Mouse (Mus musculus) neural tube, embryonic 15.5 days (tissue): ENCODE data around the gene Hdhd3. TPM values are rescaled to one million over a fixed set of nuclear protein-coding genes. Genes with fewer than 3 reads are reported as not detected.
A peak's percentile ranks its signal among the peaks of the same experiment; 100 is the strongest.

Experiments used
- ATAC-seq: fragments of 200-750 bp; cut with Nextera tagmentation; 2 replicates; pipeline ENCODE4 v1.8.0; 2017; ENCODE audit warnings: mild to moderate bottlenecking, moderate TSS enrichment, moderate library complexity; ENCODE audit not compliant: low FRiP score
- H3K27ac ChIP-seq: fragments of 300-500 bp; sonication (generic); replicated peaks from 2 replicates; pipeline ENCODE4 v1.5.1; 2015; ENCODE audit warnings: mild to moderate bottlenecking, inconsistent platforms
- H3K27me3 ChIP-seq: fragments of 300-500 bp; sonication (generic); replicated peaks from 2 replicates; pipeline ENCODE4 v1.6.1; 2015; ENCODE audit warnings: inconsistent platforms
- H3K36me3 ChIP-seq: fragments of 300-500 bp; sonication (generic); 2 replicates; pipeline ENCODE4 v1.6.1; 2015; ENCODE audit warnings: inconsistent platforms
- H3K4me1 ChIP-seq: fragments of 300-500 bp; sonication (generic); 2 replicates; pipeline ENCODE4 v1.6.1; 2015; ENCODE audit warnings: inconsistent platforms
- H3K4me2 ChIP-seq: fragments of 300-500 bp; sonication (generic); 2 replicates; pipeline ENCODE4 v1.6.1; 2015; ENCODE audit warnings: inconsistent platforms, mild to moderate bottlenecking, moderate library complexity
- H3K4me3 ChIP-seq: fragments of 300-500 bp; sonication (generic); replicated peaks from 2 replicates; pipeline ENCODE4 v1.5.1; 2015; ENCODE audit warnings: mild to moderate bottlenecking, inconsistent platforms
- H3K9ac ChIP-seq: fragments of 300-500 bp; sonication (generic); replicated peaks from 2 replicates; pipeline ENCODE4 v1.6.1; 2015; ENCODE audit warnings: mild to moderate bottlenecking, inconsistent platforms
- H3K9me3 ChIP-seq: fragments of 300-500 bp; sonication (generic); replicated peaks from 2 replicates; pipeline ENCODE4 v1.6.1; 2016; ENCODE audit warnings: inconsistent platforms
- WGBS: fragments of 180-500 bp; shearing (Covaris S2); methylation state at CpG from one replicate; pipeline ENCODE4 v1.1.7; 2015; ENCODE audit warnings: mixed read lengths; 5-methylcytosine and 5-hydroxymethylcytosine counted together
- polyA plus RNA-seq: library from polyadenylated mRNA; unstranded; fragments of >200 nt; fragmentation: Nextera tagmentation; extraction: Ambion mirVana; gene quantifications from 2 replicates; pipeline ENCODE4 v1.2.1, GENCODE M21; 2015

Hdhd3 gene
- polyA plus RNA-seq: 12.6 and 13.4 TPM in 2 replicates

DNA sequence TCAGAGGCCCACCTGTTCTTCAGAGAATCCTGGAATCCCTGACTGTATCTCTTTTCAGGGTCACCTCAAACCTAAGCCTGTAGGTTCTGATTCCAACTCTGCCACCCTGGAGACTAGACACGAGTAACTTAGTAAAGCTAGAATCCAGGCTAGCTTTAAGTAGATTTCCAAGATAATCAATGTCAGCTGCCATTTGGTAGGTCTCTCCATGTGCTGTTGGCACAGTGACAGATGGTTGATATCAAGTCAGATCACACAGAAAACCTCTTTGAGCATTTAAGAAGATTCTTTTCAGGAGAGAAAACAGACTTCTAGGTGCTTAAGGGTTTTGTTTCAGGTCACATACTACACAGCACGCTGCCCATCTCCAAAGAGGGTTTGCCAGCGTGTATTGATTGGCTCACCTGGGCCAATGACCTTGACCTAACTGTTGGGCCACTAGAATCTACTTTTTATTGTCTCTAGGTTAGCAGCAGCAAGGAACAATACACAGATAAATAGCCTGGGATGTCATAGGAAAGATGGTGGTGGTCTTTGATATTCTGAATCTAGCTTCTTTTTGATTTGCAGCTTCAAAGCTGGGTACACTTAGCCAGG lies at the start of gene Hdhd3:
Hdhd3 (minus strand) TSS at position 94 of the 597 bp plus-strand sequence.
- no peak for ATAC-seq
- H3K27me3 ChIP-seq: no peaks in the 10 kb centered on the region
- H3K4me1 ChIP-seq: peaks cover 13% of the 10 kb centered on the region
- peak within 1 kb of the TSS; percentile 77 for H3K9ac ChIP-seq
- H3K27ac ChIP-seq: peak within 1 kb of the TSS; percentile 78
- whole genome bisulfite sequencing: 90% methylated on average over 3 of the region's 3 CpGs
- peak within 1 kb of the TSS; percentile 77 for H3K4me3 ChIP-seq
- no peaks in the 10 kb centered on the region for H3K9me3 ChIP-seq
- peak within 1 kb of the TSS; percentile 78 for H3K4me2 ChIP-seq
- H3K36me3 ChIP-seq: peaks cover 26% of the 10 kb centered on the region

DNA sequence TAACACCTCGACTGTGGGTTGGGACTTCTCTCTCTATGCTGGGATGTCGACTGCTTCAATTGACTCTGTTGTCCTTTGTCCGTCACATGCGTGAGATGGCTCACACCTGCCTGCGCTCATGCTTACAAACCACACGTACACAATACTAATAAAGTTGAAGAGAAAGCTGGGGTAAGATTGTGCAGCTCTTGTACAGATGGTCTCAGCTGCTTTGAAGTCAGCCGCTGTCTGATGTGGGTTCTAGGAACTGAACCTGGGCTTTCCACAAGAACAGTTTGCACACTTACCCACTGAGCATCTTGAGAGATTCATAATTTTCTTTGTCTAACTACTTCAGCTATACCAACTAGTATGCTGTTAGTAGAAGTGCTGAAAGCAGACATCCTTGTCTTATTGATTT lies 48.7 kb upstream of the Hdhd3 start:
- no peak for ATAC-seq
- H3K4me2 ChIP-seq: no peak overlapping the region
- no peaks in the 10 kb centered on the region for H3K27me3 ChIP-seq
- H3K9ac ChIP-seq: no peak overlapping the region
- WGBS: 89% methylated on average over 7 of the region's 7 CpGs
- no peak overlapping the region for H3K27ac ChIP-seq
- H3K4me1 ChIP-seq: no peaks in the 10 kb centered on the region
- no peaks in the 10 kb centered on the region for H3K36me3 ChIP-seq
- no peaks in the 10 kb centered on the region for H3K9me3 ChIP-seq
- H3K4me3 ChIP-seq: no peak overlapping the region

DNA sequence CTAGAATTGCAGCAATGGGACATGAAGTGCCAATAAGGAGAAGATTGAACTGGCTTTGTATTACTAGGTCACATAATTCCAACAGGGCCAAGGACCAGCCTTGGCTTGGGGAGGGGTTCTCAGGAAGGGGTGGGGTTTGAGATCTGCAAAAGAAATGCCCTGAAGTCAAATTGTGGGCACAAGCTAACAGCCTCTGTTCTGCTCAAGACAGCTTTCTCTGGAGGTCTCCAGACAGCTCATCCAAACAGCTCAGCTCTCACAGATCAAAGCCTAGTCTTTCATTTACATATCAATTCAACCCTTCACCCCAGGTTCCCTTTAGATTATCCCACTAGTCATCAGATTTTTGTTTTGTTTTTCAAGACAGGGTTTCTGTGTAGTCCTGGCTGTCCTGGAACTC lies 41.5 kb upstream of the Hdhd3 start:
- no peak for ATAC-seq
- Histone ChIP-seq H3K4me3 (no peak overlapping the region), H3K36me3 (no peaks in the 10 kb centered on the region), H3K4me2 (no peak overlapping the region), H3K4me1 (no peaks in the 10 kb centered on the region), H3K9me3 (no peaks in the 10 kb centered on the region; the same call in 1 of the 2 replicates), H3K27me3 (no peaks in the 10 kb centered on the region), H3K9ac (no peak overlapping the region), H3K27ac (no peak overlapping the region)

DNA sequence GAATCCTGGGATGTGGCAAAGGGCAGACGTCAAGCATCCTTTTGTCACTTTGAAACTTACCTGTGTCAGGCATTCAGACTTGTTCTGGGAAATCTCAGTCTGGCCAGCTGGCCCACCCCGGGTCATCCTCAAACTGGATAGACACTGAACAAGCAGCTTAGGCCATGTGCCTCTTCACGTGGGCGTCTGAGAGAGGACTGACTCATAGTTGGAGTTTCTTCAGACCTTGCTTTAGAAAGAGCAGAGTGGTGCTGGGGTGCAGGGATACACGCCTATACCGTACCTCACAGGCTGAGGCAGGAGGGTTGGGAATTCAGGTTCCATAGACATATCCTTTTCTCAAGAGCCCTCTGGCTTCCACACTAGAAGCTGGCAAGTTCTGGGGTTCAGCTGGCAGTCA lies 40.5 kb upstream of the Hdhd3 start:
- Histone ChIP-seq H3K4me2 (no peak overlapping the region), H3K27me3 (no peaks in the 10 kb centered on the region), H3K27ac (no peak overlapping the region), H3K4me1 (no peaks in the 10 kb centered on the region), H3K4me3 (no peak overlapping the region), H3K36me3 (no peaks in the 10 kb centered on the region), H3K9me3 (no peaks in the 10 kb centered on the region; the same call in 1 of the 2 replicates), H3K9ac (no peak overlapping the region)
- ATAC-seq: no peak
- WGBS: 88% methylated on average over 6 of the region's 6 CpGs

DNA sequence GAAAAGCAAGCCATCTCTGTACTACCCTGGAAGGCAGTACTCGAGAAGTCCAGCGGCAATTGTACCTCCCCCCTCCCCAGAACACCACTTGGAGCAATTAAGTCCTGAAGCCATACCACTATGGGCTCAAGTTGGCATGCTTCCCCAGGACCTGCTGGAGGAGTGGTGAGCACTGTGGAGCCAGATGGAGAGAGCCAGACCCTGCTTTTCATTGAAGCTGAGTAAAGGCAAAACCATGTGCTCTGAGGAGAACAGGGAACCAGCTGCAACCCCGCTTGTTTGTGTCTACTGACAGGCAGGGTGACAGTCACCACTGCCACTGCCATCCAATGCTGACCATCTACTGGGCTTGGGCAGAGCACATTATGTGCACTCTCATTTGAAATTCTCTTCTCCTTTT lies 38.5 kb upstream of the Hdhd3 start:
- Histone ChIP-seq H3K4me2 (no peak overlapping the region), H3K4me1 (no peaks in the 10 kb centered on the region), H3K27me3 (no peaks in the 10 kb centered on the region), H3K9me3 (no peaks in the 10 kb centered on the region; the same call in 1 of the 2 replicates), H3K9ac (no peak overlapping the region), H3K27ac (no peak overlapping the region), H3K36me3 (no peaks in the 10 kb centered on the region), H3K4me3 (no peak overlapping the region)
- ATAC-seq: no peak
- WGBS: 69% methylated on average over 3 of the region's 3 CpGs

DNA sequence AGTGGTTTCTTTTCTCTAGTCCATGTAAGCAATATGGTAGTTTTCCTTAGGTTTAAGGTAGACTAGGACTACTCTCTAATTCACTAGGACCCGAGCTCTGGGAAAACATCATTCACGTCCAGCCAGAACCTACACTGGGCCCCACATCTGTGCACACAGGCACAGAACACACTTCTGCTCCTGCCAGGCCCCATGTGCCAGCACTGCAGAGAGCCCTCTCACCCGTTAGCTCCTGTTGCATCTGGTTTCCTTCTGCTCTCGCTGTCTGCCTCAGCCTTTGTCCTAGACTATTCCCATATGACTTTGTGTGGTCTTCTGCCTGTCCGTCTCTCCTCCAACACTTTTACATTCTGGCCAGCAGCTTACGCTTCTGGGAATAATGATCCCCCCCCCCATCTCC lies 30.5 kb upstream of the Hdhd3 start:
- no peaks in the 10 kb centered on the region for H3K27me3 ChIP-seq
- H3K9me3 ChIP-seq: no peaks in the 10 kb centered on the region
- ATAC-seq: no peak
- H3K27ac ChIP-seq: no peak overlapping the region
- WGBS: 80% methylated on average over 6 of the region's 6 CpGs
- H3K4me1 ChIP-seq: no peaks in the 10 kb centered on the region
- H3K4me3 ChIP-seq: no peak overlapping the region
- H3K9ac ChIP-seq: no peak overlapping the region
- no peak overlapping the region for H3K4me2 ChIP-seq
- no peaks in the 10 kb centered on the region for H3K36me3 ChIP-seq

DNA sequence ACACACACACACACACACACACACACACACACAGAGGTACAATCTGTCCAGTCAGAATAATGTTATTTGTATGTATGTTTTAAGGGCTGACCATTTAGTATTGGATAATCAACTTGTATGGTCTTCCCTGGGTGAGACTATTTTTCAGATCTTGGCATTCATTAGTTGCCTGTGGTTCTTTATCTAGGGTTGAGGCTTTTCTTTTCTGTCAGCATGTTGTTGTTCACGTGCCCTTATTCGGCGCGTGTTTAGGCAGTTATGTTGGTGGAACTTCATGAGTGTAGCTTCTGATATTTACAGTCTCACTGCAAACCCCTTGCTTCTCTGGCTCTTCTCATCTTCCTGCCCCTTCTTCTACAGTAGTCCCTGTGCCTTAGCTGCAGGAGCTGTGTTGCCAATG lies 24.4 kb upstream of the Hdhd3 start:
- no peak overlapping the region for H3K9ac ChIP-seq
- H3K4me2 ChIP-seq: no peak overlapping the region
- no peaks in the 10 kb centered on the region for H3K36me3 ChIP-seq
- ATAC-seq: no peak
- 90% methylated on average over 4 of the region's 4 CpGs for WGBS
- H3K27me3 ChIP-seq: no peaks in the 10 kb centered on the region
- H3K9me3 ChIP-seq: no peaks in the 10 kb centered on the region
- peaks cover 11% of the 10 kb centered on the region for H3K4me1 ChIP-seq
- no peak overlapping the region for H3K27ac ChIP-seq
- H3K4me3 ChIP-seq: no peak overlapping the region

DNA sequence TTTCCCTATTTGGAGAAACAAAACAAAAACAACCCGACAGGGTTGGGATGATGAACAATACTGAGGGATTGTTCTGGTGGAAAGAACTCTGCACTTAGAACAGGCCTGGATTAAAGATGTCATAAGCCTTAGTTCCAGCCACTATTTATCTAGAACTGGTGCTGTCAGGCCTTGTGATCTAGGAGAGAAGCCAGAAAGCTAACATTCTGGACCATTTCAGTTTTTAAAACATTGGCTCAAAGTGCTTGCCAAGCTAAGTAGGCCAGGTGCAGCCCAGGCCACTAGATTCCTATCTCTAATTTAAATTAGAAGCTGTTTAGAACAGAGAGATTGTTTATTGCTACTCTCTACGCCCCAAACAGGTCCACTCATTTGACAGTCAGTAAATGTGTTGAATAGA lies 23.0 kb upstream of the Hdhd3 start:
- Histone ChIP-seq H3K27ac (no peak overlapping the region), H3K36me3 (no peaks in the 10 kb centered on the region), H3K4me3 (no peak overlapping the region), H3K27me3 (no peaks in the 10 kb centered on the region), H3K4me1 (peaks cover 11% of the 10 kb centered on the region), H3K4me2 (no peak overlapping the region), H3K9me3 (no peaks in the 10 kb centered on the region), H3K9ac (no peak overlapping the region)
- ATAC-seq: no peak
- 57% methylated on average over 2 of the region's 2 CpGs for WGBS

DNA sequence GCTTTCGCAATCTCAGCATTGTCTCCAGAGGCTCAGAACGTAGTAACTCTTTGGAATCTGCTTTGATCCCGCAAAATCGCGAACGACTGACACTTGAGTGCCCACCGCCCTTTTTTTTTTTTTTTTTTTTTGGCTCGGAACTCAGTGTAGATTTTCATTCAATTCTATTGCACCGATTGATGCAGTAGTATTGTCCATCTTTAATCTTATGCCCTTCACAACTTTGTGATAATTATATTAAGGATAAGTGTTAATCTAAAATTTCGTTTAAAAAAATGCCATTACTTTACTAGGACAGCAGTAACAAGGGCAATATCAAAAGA lies 22.2 kb upstream of the Hdhd3 start:
- H3K27me3 ChIP-seq: no peaks in the 10 kb centered on the region
- peak overlapping the region; percentile 100; the same call in 1 of the 2 replicates for H3K27ac ChIP-seq
- peak overlapping the region; percentile 90 for H3K4me2 ChIP-seq
- no peaks in the 10 kb centered on the region for H3K36me3 ChIP-seq
- ATAC-seq: no peak
- peak overlapping the region; percentile 56 for H3K4me3 ChIP-seq
- H3K4me1 ChIP-seq: peaks cover 13% of the 10 kb centered on the region
- WGBS: 2% methylated on average over 10 of the region's 10 CpGs
- peak overlapping the region; percentile 44 for H3K9ac ChIP-seq
- no peaks in the 10 kb centered on the region for H3K9me3 ChIP-seq

DNA sequence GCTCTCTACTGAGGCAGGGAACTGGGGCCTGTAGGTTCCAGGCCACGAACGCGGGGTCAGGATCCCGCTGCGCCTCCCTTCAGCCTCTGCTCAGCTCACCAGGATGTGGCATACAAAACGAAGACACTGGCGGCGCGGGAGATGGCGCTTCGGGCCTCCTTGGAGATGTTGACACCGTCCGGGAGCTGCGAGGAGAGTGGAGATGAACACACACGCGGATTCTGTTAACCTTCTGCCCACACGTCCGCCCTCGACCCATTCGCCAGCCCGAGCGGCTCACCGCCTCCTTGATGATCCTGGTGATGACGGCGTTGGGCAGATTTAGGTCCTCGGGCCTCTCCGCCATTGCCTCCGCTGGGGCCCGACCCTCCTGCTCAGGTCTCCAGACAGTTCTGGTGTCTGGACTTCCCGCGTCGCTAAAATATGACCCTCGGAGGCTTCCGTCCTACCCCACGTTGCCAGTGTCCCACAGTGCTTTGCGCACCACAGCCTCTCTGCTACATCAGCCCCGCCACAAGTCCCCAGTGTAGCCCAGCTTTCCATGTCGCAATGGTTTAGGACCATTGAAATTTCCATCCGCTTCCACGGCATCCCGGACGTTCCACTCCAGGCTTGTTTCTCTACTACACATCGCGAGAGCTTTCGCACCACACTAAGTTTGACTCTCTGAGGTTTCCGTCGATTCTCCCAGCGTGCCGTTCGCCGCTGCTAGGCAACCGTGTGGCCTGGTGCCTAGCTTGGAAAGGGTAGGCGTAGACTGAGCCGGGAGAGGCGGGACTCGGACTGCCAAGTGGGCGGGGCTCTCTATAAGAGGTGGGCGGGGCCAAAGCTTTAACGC lies 21.6 kb upstream of the Hdhd3 start, which contains the start of the genes Pole3 and 4933430I17Rik:
Pole3 (minus strand) TSS at position 418 of the 838 bp plus-strand sequence.
4933430I17Rik (plus strand) TSS at position 719 of the 838 bp plus-strand sequence.
- Histone ChIP-seq H3K27ac (peak within 1 kb of the TSS; percentile 100), H3K27me3 (no peaks in the 10 kb centered on the region), H3K9ac (peak within 1 kb of the TSS; percentile 83), H3K4me1 (peaks cover 16% of the 10 kb centered on the region), H3K4me2 (peak within 1 kb of the TSS; percentile 90), H3K4me3 (peak within 1 kb of the TSS; percentile 56), H3K36me3 (no peaks in the 10 kb centered on the region), H3K9me3 (no peaks in the 10 kb centered on the region)
- WGBS: under 1% methylated on average over 59 of the region's 59 CpGs
- ATAC-seq: peak; percentile 98

DNA sequence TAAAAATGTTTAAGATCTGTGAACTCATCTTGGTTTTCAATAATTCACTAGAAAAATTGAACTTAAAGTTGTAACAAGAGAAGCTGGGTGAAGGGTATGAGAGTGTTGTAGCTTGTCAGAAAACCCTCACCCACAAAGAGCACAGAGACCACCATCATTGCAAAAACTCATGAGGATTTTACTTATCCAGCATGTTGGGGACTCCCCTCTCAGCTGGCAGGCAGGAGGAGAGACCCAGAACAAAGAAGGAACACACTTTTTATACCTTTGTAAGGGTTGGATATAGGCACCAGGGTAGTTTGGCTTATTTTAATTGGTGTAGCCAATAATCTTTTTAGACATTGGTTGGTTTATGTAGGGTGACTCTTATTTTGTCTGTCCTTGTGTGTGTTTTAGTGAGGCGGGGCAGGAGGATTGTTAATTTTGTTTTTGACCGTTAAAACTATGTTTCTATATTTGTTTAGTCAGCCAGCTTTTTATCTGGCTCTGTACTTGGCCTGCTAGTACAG lies 17.7 kb upstream of the Hdhd3 start:
- Histone ChIP-seq H3K4me2 (peak overlapping the region; percentile 68), H3K4me1 (peaks cover 34% of the 10 kb centered on the region), H3K9me3 (no peaks in the 10 kb centered on the region), H3K27me3 (no peaks in the 10 kb centered on the region), H3K27ac (no peak overlapping the region), H3K9ac (no peak overlapping the region), H3K4me3 (no peak overlapping the region), H3K36me3 (no peaks in the 10 kb centered on the region)
- 89% methylated on average over 2 of the region's 2 CpGs for WGBS
- ATAC-seq: no peak

DNA sequence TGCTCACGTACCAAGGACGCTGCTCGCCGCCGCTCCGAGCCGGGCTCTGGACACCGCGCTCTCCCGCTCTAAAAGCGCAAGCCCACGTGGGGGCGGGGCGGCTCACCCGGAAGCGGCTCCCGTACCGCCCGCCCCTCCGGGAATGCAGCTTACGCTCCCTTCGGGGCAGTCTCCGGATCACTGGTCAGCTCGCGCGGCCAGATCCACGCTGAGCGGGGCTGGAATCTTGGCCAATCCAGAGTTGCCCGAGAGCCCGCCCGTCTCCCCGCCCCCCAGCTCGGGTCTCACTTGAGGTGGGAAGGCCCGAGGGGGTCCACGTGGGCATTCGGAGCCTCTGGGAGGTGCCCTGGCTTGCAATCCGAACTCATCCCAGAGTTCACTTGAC lies 16.6 kb upstream of the Hdhd3 start, which contains the start of gene Alad:
Alad (minus strand) TSS at position 70 of the 385 bp plus-strand sequence.
- no peaks in the 10 kb centered on the region for H3K36me3 ChIP-seq
- peak within 1 kb of the TSS; percentile 68 for H3K4me2 ChIP-seq
- H3K4me1 ChIP-seq: peaks cover 41% of the 10 kb centered on the region
- no peaks in the 10 kb centered on the region for H3K27me3 ChIP-seq
- peak within 1 kb of the TSS; percentile 82 for H3K9ac ChIP-seq
- H3K9me3 ChIP-seq: no peaks in the 10 kb centered on the region
- under 1% methylated on average over 37 of the region's 37 CpGs for WGBS
- peak within 1 kb of the TSS; percentile 83 for H3K4me3 ChIP-seq
- H3K27ac ChIP-seq: peak within 1 kb of the TSS; percentile 85
- peak; percentile 80 for ATAC-seq
